Mouse (Mus musculus): ENCODE measurements around the gene Anxa3. TPM values are rescaled to one million over a fixed set of nuclear protein-coding genes. Genes with fewer than 3 reads are reported as not detected.

Anxa3 gene
- polyA plus RNA-seq, 1 experiment = 65.4 TPM

DNA sequence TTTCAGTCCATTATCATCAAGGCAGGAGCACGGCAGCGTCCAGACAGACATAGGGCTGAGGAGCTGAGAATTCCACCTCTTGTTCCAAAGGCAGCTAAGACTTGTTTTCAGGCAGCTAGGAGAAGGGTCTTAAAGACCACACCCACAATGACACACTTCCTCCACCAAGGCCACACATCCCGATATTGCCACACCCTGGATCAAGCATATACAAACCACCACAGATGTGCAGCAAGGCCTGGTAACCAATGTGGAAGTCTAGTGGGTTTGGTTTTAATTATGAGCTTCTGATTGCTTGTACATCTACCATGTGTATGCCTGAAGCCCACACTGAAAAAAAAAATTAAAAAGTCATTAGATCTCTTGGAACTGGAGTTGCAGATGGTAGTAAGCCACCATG, 95.3 kb downstream of the Anxa3 start:
- no peak overlapping the region for H3K27ac ChIP-seq (ENCODE audit: control insufficient read depth, insufficient read depth, low read depth, low read length)
- H3K36me3 ChIP-seq (ENCODE audit: control insufficient read depth, insufficient read depth, low read length) = no peaks in the 10 kb centered on the region
- H3K4me1 ChIP-seq (ENCODE audit: control insufficient read depth, insufficient read depth, low read length) = peaks cover 3% of the 10 kb centered on the region
- TF ChIP-seq CTCF (IDR thresholded peaks at IDR 0.05; ENCODE audit: control insufficient read depth, insufficient read depth, insufficient replicate concordance, low read depth, low read length) = no peak
- no peak for TF ChIP-seq POLR2A (IDR thresholded peaks at IDR 0.05; ENCODE audit: control insufficient read depth, low read depth, low read length)
- H3K4me3 ChIP-seq (ENCODE audit: control insufficient read depth, low read depth, low read length) = no peak overlapping the region
- no peaks in the 10 kb centered on the region for H3K27me3 ChIP-seq (ENCODE audit: control insufficient read depth, insufficient read depth, low read length)

DNA sequence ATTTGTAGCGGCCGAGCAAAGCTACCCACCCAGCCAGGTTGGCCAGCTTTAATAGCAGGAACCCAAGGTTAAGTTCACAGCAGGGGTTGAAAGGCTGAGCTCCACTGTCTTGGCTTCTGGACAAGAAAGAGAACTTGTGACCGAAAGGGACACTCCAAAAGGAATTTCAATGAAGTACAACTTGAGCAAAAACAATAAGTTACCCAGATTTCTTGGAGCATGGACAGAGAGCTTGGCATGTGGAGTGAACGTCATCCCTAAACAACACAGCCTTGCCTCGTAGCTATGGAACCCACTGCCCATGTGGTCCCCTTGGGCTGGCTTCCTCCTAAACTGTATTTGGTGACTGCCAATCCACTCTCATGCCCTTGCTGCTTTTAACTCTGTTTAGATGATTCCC, 97.2 kb downstream of the Anxa3 start:
- no peak for TF ChIP-seq POLR2A (IDR thresholded peaks at IDR 0.05; ENCODE audit: control insufficient read depth, low read depth, low read length)

More for the DNA sequence above, 97.2 kb downstream of the Anxa3 start:
- H3K27me3 ChIP-seq (ENCODE audit: control insufficient read depth, insufficient read depth, low read length) = no peaks in the 10 kb centered on the region
- H3K4me3 ChIP-seq (ENCODE audit: control insufficient read depth, low read depth, low read length) = no peak overlapping the region
- peaks cover 3% of the 10 kb centered on the region for H3K4me1 ChIP-seq (ENCODE audit: control insufficient read depth, insufficient read depth, low read length)
- no peaks in the 10 kb centered on the region for H3K36me3 ChIP-seq (ENCODE audit: control insufficient read depth, insufficient read depth, low read length)
- H3K27ac ChIP-seq (ENCODE audit: control insufficient read depth, insufficient read depth, low read depth, low read length) = no peak overlapping the region

Other genes starting within 250 kb of the Anxa3 start
- gene Bmp2k, start 204.3 kb downstream of the Anxa3 start, polyA plus RNA-seq (2012; rRNA removed) = 5.9 and 6.6 TPM in 2 replicates